Comparison of ENCODE assay signal across 24 mouse cellular contexts in the genomic region with DNA sequence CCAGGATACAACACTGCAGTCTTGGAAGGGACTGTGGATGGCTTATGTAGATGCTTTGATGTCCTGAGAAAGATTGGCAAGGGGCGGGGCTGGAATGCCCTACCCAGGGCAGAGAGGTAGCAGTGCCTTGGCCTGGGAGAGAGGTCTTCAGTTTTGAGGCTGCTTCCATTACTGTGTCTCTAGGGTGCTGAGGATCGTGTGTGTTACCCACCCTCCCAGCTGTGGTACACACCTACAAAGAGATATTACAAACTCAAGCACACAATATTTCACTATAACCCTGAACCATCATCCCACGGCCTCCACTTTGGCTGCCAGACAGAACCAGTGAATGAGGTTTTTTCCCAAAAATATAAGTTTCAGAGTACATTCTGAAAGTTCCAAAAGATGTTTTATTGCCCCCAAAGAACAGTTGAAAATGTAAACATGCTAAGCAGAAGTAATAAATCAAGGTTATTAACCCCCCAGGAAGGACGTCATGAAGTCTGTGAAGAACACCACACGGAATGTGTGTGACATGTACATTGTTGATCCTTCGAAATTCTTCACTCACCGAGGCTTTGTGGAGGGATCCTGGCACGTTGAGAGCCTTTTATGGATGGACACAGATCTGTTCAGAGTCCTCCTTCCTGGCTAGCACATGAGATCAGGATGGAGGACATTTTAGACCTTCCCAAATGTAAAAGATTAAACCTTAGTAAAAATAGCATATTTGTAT. TPM values are rescaled to one million over a fixed set of nuclear protein-coding genes. Genes with fewer than 3 reads are reported as not detected.
A peak's percentile ranks its signal among the peaks of the same experiment; 100 is the strongest.
DNase-seq lines count a peak whose midpoint lies in the region; ATAC-seq and TF ChIP-seq lines count a peak whose summit lies in the region.
"Had no signal": no experiment of that assay in that cellular context is flagged by ENCODE, and none has a peak within 500 bp of the region (broad histone marks: within the 10 kb centered on the region; RNA-seq: fewer than 3 reads in every experiment).

No protein-coding gene starts in this region.

- no peak for TF ChIP-seq CTCF in lung, adult 2 months (IDR thresholded peaks at IDR 0.05; ENCODE audit: insufficient read depth, low read length)

- H3K4me3 ChIP-seq in kidney, embryonic 15.5 days (replicated peaks): no peak overlapping the region
- no peak overlapping the region for H3K4me3 ChIP-seq in lung, embryonic 15.5 days
- H3K4me3 ChIP-seq in lung, adult 2 months (replicated peaks; ENCODE audit: extremely low read depth, low read depth, low read length): no peak overlapping the region
- H3K4me3 ChIP-seq in stomach, embryonic 16.5 days (replicated peaks; ENCODE audit: low read length): no peak overlapping the region
- H3K4me3 ChIP-seq: embryonic facial prominence, embryonic 15.5 days; erythroblast, embryonic 14.5 days; forebrain, embryonic 10.5 days; forebrain, embryonic 15.5 days; heart, adult 2 months; heart, embryonic 12.5 days had no signal

- peak; percentile 74 for DNase-seq in heart, adult 11 months
- DNase-seq in heart, postnatal 4 days: no peak
- no peak for DNase-seq in kidney, postnatal 25 days
- no peak for DNase-seq in lung, adult 2 months
- DNase-seq in adrenal gland, adult 2 months: no peak
- DNase-seq: adrenal gland, postnatal 10 days; B cell, adult 2 months; cerebellum, adult 11 months; cerebellum, adult 8-10 months; cerebellum, postnatal 14 days; embryo, embryonic 11 days; gastrocnemius, postnatal 36 days; heart, adult 2 months had no signal

- ATAC-seq in kidney, embryonic 15.5 days (replicated peaks; ENCODE audit: low FRiP score): peak; percentile 60; the same call in 1 of the 2 replicates
- ATAC-seq in lung, embryonic 15.5 days (ENCODE audit: borderline replicate concordance, extremely low read depth, low FRiP score, low TSS enrichment): no peak
- ATAC-seq in stomach, embryonic 16.5 days (ENCODE audit: insufficient read depth, low FRiP score): peak; percentile 67; the same call in 1 of the 2 replicates
- ATAC-seq: CD4-positive, CD25-positive, alpha-beta regulatory T cell, adult 4 months; forebrain, embryonic 15.5 days had no signal

- no peaks in the 10 kb centered on the region for H3K27me3 ChIP-seq in kidney, embryonic 15.5 days
- no peaks in the 10 kb centered on the region for H3K27me3 ChIP-seq in lung, embryonic 15.5 days
- no peaks in the 10 kb centered on the region for H3K27me3 ChIP-seq in stomach, embryonic 16.5 days (ENCODE audit: control insufficient read depth, insufficient read depth, low read length)
- H3K27me3 ChIP-seq: embryonic facial prominence, embryonic 15.5 days; forebrain, embryonic 15.5 days; heart, embryonic 12.5 days had no signal

- H3K4me2 ChIP-seq in kidney, embryonic 15.5 days: no peak overlapping the region
- H3K4me2 ChIP-seq in lung, embryonic 15.5 days: no peak overlapping the region
- H3K4me2 ChIP-seq in stomach, embryonic 16.5 days (ENCODE audit: low read depth, low read length): no peak overlapping the region
- H3K4me2 ChIP-seq: embryonic facial prominence, embryonic 15.5 days; forebrain, embryonic 15.5 days; heart, embryonic 12.5 days had no signal

- peak overlapping the region; percentile 83 for H3K27ac ChIP-seq in kidney, embryonic 15.5 days
- peak overlapping the region; percentile 38 for H3K27ac ChIP-seq in lung, embryonic 15.5 days
- H3K27ac ChIP-seq in stomach, embryonic 16.5 days (ENCODE audit: low read length): peak overlapping the region; percentile 86
- H3K27ac ChIP-seq: embryonic facial prominence, embryonic 15.5 days; forebrain, embryonic 10.5 days; forebrain, embryonic 15.5 days; heart, adult 2 months had no signal

- H3K4me1 ChIP-seq in kidney, embryonic 15.5 days: peaks cover 23% of the 10 kb centered on the region
- H3K4me1 ChIP-seq in lung, embryonic 15.5 days: peaks cover 34% of the 10 kb centered on the region
- peaks cover 5% of the 10 kb centered on the region; the same call in 1 of the 2 replicates for H3K4me1 ChIP-seq in lung, adult 2 months (ENCODE audit: control insufficient read depth, insufficient read depth, low read length)
- H3K4me1 ChIP-seq in stomach, embryonic 16.5 days (ENCODE audit: control insufficient read depth, insufficient read depth, low read length): peaks cover 9% of the 10 kb centered on the region
- H3K4me1 ChIP-seq: forebrain, embryonic 10.5 days; forebrain, embryonic 15.5 days had no signal

- WGBS in kidney, embryonic 15.5 days: 51% methylated on average over 8 of the region's 8 CpGs
- WGBS in lung, embryonic 15.5 days: 42% methylated on average over 8 of the region's 8 CpGs
- WGBS in lung, adult 2 months: 74% methylated on average over 8 of the region's 8 CpGs
- 49% methylated on average over 8 of the region's 8 CpGs for WGBS in stomach, embryonic 16.5 days

- H3K9ac ChIP-seq in kidney, embryonic 15.5 days: no peak overlapping the region
- H3K9ac ChIP-seq in lung, embryonic 15.5 days: no peak overlapping the region
- no peak overlapping the region for H3K9ac ChIP-seq in stomach, embryonic 16.5 days (ENCODE audit: low read length)
- H3K9ac ChIP-seq: embryonic facial prominence, embryonic 15.5 days; forebrain, embryonic 15.5 days; heart, embryonic 12.5 days had no signal

- H3K36me3 ChIP-seq in kidney, embryonic 15.5 days: no peaks in the 10 kb centered on the region
- H3K36me3 ChIP-seq in lung, embryonic 15.5 days: no peaks in the 10 kb centered on the region
- H3K36me3 ChIP-seq in stomach, embryonic 16.5 days (ENCODE audit: control insufficient read depth, insufficient read depth, low read length): no peaks in the 10 kb centered on the region
- H3K36me3 ChIP-seq: embryonic facial prominence, embryonic 15.5 days; forebrain, embryonic 10.5 days; forebrain, embryonic 15.5 days; G1E; heart, embryonic 12.5 days had no signal

- H3K9me3 ChIP-seq in kidney, embryonic 15.5 days (replicated peaks): no peaks in the 10 kb centered on the region
- H3K9me3 ChIP-seq in lung, embryonic 15.5 days: no peaks in the 10 kb centered on the region
- H3K9me3 ChIP-seq in stomach, embryonic 16.5 days (replicated peaks; ENCODE audit: control insufficient read depth, low read length): no peaks in the 10 kb centered on the region
- H3K9me3 ChIP-seq: embryonic facial prominence, embryonic 15.5 days; forebrain, embryonic 10.5 days; forebrain, embryonic 15.5 days; G1E had no signal

- no peak for TF ChIP-seq POLR2A in lung, adult 2 months (IDR thresholded peaks at IDR 0.05; ENCODE audit: borderline replicate concordance, extremely low read depth, low read depth, low read length)

RNA-seq across cellular contexts. Expression of a gene that starts 29.2 kb away (rescaled TPM):
- total RNA-seq in heart, postnatal 4 days (2021): 10 to 100 TPM; 20.7 to 21.7 TPM
- polyA plus RNA-seq in kidney, embryonic 15.5 days (2015; fragmentation: Nextera tagmentation; extraction: Ambion mirVana): 24.4 and 26.8 TPM in 2 replicates
- 18.3 and 19.7 TPM in 2 replicates for polyA plus RNA-seq in lung, embryonic 15.5 days (2015; fragmentation: Nextera tagmentation; extraction: Ambion mirVana)
- 7.8 and 8.1 TPM in 2 replicates for polyA plus RNA-seq in lung, adult 2 months (2012; rRNA removed)
- 51.8 and 57.9 TPM in 2 replicates for polyA plus RNA-seq in stomach, embryonic 16.5 days (2015; fragmentation: Nextera tagmentation; extraction: Ambion mirVana)
- total RNA-seq in adrenal gland, adult 2 months (2021): 10 to 100 TPM in 1 of 2 experiments, 1 to 10 TPM in 1; 6.4 to 12.1 TPM
- polyA plus RNA-seq in adrenal gland, adult 2 months (2012; rRNA removed): 5.6 and 7.6 TPM in 2 replicates
- total RNA-seq: common myeloid progenitor, adult 5-6 weeks had no signal
- polyA plus RNA-seq: CD4-positive, CD25-positive, alpha-beta regulatory T cell, adult 4 months; erythroblast, embryonic 14.5 days; G1E had no signal

RNA-seq across cellular contexts. Expression of a gene that starts 34.5 kb away (rescaled TPM):
- 1,000 to 10,000 TPM; 1,364 to 1,397 TPM for total RNA-seq in heart, postnatal 4 days (2021)
- polyA plus RNA-seq in kidney, embryonic 15.5 days (2015; fragmentation: Nextera tagmentation; extraction: Ambion mirVana): 697 and 713 TPM in 2 replicates
- polyA plus RNA-seq in lung, embryonic 15.5 days (2015; fragmentation: Nextera tagmentation; extraction: Ambion mirVana): 252 and 254 TPM in 2 replicates
- polyA plus RNA-seq in lung, adult 2 months (2012; rRNA removed): 138 and 224 TPM in 2 replicates
- polyA plus RNA-seq in stomach, embryonic 16.5 days (2015; fragmentation: Nextera tagmentation; extraction: Ambion mirVana): 156 and 159 TPM in 2 replicates
- 100 to 1,000 TPM; 222 to 343 TPM for total RNA-seq in adrenal gland, adult 2 months (2021)
- 39.7 and 47.7 TPM in 2 replicates for polyA plus RNA-seq in adrenal gland, adult 2 months (2012; rRNA removed)
- total RNA-seq: G1E had no signal
- polyA plus RNA-seq: erythroblast, embryonic 14.5 days; G1E had no signal
